8 mouse cellular contexts compared by ENCODE assay signal in the genomic region with DNA sequence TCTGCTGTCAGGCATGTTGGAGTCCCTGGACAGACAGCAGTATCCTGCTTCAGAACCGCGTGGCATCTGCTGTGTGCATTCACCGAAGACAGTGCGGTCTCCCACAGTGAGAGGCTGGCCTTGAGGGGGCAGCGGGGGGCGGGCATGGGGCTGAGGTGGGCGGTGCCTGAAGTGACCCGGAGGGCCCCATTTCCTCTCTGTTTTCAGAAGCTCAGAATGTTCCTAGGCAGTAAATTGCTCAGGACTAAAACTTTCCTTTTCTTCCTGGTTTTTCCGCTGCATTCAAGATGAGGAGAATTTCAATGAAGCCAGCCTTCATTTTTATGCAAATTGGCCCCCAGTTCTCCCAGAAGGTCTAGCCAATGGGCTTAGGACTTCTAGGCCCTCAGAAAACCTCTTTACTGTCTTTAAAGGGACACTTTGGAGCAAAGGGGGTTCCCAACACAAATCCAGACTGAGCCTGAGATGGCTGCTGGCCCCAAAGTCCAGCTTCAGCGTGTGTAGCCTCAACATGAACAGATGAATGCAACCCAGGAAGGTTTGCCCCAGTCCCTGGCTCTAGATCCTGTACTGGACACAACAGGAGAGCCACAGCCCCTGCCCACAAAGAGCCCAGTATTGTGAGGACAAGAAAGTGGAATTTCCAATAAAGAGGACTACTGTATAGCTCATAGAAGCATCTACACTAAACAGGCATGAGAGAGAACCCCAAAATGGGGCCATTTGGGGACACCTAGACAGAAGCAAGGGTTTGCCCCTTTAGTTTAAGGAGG. TPM values are rescaled to one million over a fixed set of nuclear protein-coding genes. Genes with fewer than 3 reads are reported as not detected.
DNase-seq lines count a peak whose midpoint lies in the region; ATAC-seq lines count a peak whose summit lies in the region.

A gene (minus strand): TSS at position 266 of the 773 bp plus-strand sequence.

- H3K36me3 ChIP-seq in forebrain, embryonic 10.5 days (replicated peaks): no peaks in the 10 kb centered on the region
- no peaks in the 10 kb centered on the region for H3K36me3 ChIP-seq in midbrain, embryonic 16.5 days (ENCODE audit: control insufficient read depth, insufficient read depth, low read length)

- H3K9ac ChIP-seq in midbrain, embryonic 16.5 days (ENCODE audit: low read depth, low read length): no peak within 1 kb of the TSS

- DNase-seq in right cerebral cortex, adult 18-20 months: peak; percentile 29
- DNase-seq in right cerebral cortex, adult 2 months (ENCODE audit: low spot score in 2 of 2): no peak
- peak; percentile 33 for DNase-seq in forebrain, embryonic 10.5 days (ENCODE audit: extremely low spot score, low spot score)
- DNase-seq in layer of hippocampus, adult 8-10 months (ENCODE audit: low spot score in 2 of 2): peak; percentile 26 to 46
- no peak for DNase-seq in gastrocnemius, postnatal 4 days (ENCODE audit: low spot score in 2 of 2)
- no peak for DNase-seq in cerebellum, adult 9-10 months

- peaks cover 16% of the 10 kb centered on the region for H3K4me1 ChIP-seq in forebrain, embryonic 10.5 days
- H3K4me1 ChIP-seq in midbrain, embryonic 16.5 days (ENCODE audit: control insufficient read depth, insufficient read depth, low read length): no peaks in the 10 kb centered on the region

- H3K4me3 ChIP-seq in forebrain, embryonic 10.5 days: peak within 1 kb of the TSS; percentile 39
- H3K4me3 ChIP-seq in midbrain, embryonic 16.5 days (ENCODE audit: low read depth, low read length): no peak within 1 kb of the TSS

- no peaks in the 10 kb centered on the region; the same call in 1 of the 2 replicates for H3K9me3 ChIP-seq in forebrain, embryonic 10.5 days
- H3K9me3 ChIP-seq in midbrain, embryonic 16.5 days (replicated peaks; ENCODE audit: control insufficient read depth, low read length, poor library complexity, severe bottlenecking): no peaks in the 10 kb centered on the region

- peak within 1 kb of the TSS; percentile 83 for H3K27ac ChIP-seq in forebrain, embryonic 10.5 days
- H3K27ac ChIP-seq in midbrain, embryonic 16.5 days (ENCODE audit: low read length): peak within 1 kb of the TSS; percentile 40; the same call in 1 of the 2 replicates

- no peaks in the 10 kb centered on the region for H3K27me3 ChIP-seq in forebrain, embryonic 10.5 days (ENCODE audit: poor library complexity, severe bottlenecking)
- H3K27me3 ChIP-seq in midbrain, embryonic 16.5 days (ENCODE audit: control insufficient read depth, insufficient read depth, low read depth, low read length): no peaks in the 10 kb centered on the region

- 14% methylated on average over 10 of the region's 10 CpGs for WGBS in forebrain, embryonic 10.5 days
- 2% methylated on average over 10 of the region's 10 CpGs for WGBS in midbrain, embryonic 16.5 days

- peak within 1 kb of the TSS; percentile 23; the same call in 1 of the 2 replicates for H3K4me2 ChIP-seq in midbrain, embryonic 16.5 days (ENCODE audit: low read length)

- ATAC-seq in midbrain, embryonic 16.5 days: peak; percentile 82
- no peak for ATAC-seq in cerebellum, adult (ENCODE audit: insufficient number of reproducible peaks, low FRiP score, low TSS enrichment)

RNA-seq across cellular contexts. Expression of the gene that starts here (rescaled TPM):
- 7.7 and 9.6 TPM in 2 replicates for polyA plus RNA-seq in forebrain, embryonic 10.5 days (2016; fragmentation: Nextera tagmentation; extraction: Ambion mirVana)
- 100 to 1,000 TPM; 101 to 114 (median 106) TPM for total RNA-seq in layer of hippocampus, adult 8-10 months (2022)
- 20.6 and 33.4 TPM in 2 replicates for polyA plus RNA-seq in midbrain, embryonic 16.5 days (2015; fragmentation: Nextera tagmentation; extraction: Ambion mirVana)
- under 1 TPM; 0.36 to 0.66 TPM for total RNA-seq in gastrocnemius, postnatal 4 days (2021)

Comparison
In these comparisons a context has a peak if more than half of its experiments do, and no peak if none do; other contexts are left out.
1. RNA of the gene that starts here (total RNA-seq): 101 to 114 TPM in layer of hippocampus, adult 8-10 months; 0.36 to 0.66 TPM in gastrocnemius, postnatal 4 days; every median in the first group is over 10 times any median in the second.
2. DNase-seq: peak in right cerebral cortex, adult 18-20 months (single experiment), forebrain, embryonic 10.5 days (single experiment) and layer of hippocampus, adult 8-10 months (2 of 2); none in right cerebral cortex, adult 2 months (0 of 2), gastrocnemius, postnatal 4 days (0 of 2) and cerebellum, adult 9-10 months (single experiment).